Mouse (Mus musculus) CH12.LX (cell line): ENCODE results near the gene Fam205c. TPM values are rescaled to one million over a fixed set of nuclear protein-coding genes. Genes with fewer than 3 reads are reported as not detected.
A peak's percentile ranks its signal among the peaks of the same experiment; 100 is the strongest.

Experiments used
- DNase-seq: peaks from one replicate; pipeline ENCODE4 v3.0.0-alpha.2; 2013; ENCODE audit errors: extremely low read depth
- H3K27ac ChIP-seq: 2 replicates; pipeline ENCODE4 v1.5.1; 2012; ENCODE audit warnings: low read depth, mild to moderate bottlenecking, control low read depth, moderate library complexity; ENCODE audit not compliant: insufficient read depth
- H3K27me3 ChIP-seq: replicated peaks from 2 replicates; pipeline ENCODE3; 2012; ENCODE audit warnings: inconsistent platforms
- H3K36me3 ChIP-seq, 2 experiments: replicated peaks in 1 of 2; 2 replicates each; pipeline versions ENCODE3 to v1.6.1; 2012; ENCODE audit warnings: inconsistent platforms in 1 of 2, low read length in 1 of 2, mild to moderate bottlenecking in 1 of 2, mixed read lengths in 1 of 2, moderate library complexity in 1 of 2; ENCODE audit not compliant: control insufficient read depth in 1 of 2, insufficient read depth in 1 of 2
- H3K4me1 ChIP-seq, 2 experiments: 2 replicates each; pipeline ENCODE4 v1.6.1; 2012; ENCODE audit warnings: inconsistent platforms in 1 of 2, moderate library complexity in 1 of 2; ENCODE audit not compliant: insufficient read depth in 2 of 2, control insufficient read depth in 1 of 2
- H3K4me2 ChIP-seq: 2 replicates; pipeline ENCODE4 v1.6.1; 2012; ENCODE audit warnings: low read depth, mild to moderate bottlenecking, control low read depth; ENCODE audit not compliant: poor library complexity, insufficient read depth, severe bottlenecking
- H3K4me3 ChIP-seq, 3 experiments: fragments of 150-350 bp in 1 of 3; sonication (generic) in 1 of 3; replicated peaks in 1 of 3; 2 replicates each; pipeline versions ENCODE3 to v1.5.1; 2011 to 2012; ENCODE audit warnings: low read depth in 2 of 3, low read length in 2 of 3, mild to moderate bottlenecking in 2 of 3, moderate library complexity in 2 of 3, control low read depth in 1 of 3, improper control_type of control experiment in 1 of 3, inconsistent platforms in 1 of 3, mixed read lengths in 1 of 3; ENCODE audit not compliant: poor library complexity in 1 of 3
- H3K79me2 ChIP-seq: replicated peaks from 2 replicates; pipeline ENCODE4 v1.6.1; 2012; ENCODE audit warnings: mild to moderate bottlenecking, moderate library complexity; ENCODE audit not compliant: control insufficient read depth, poor library complexity, insufficient read depth, severe bottlenecking; ENCODE audit errors: extremely low read depth
- H3K9ac ChIP-seq: 2 replicates; pipeline ENCODE4 v1.6.1; 2012; ENCODE audit warnings: low read depth, mild to moderate bottlenecking, control low read depth, moderate library complexity; ENCODE audit not compliant: insufficient read depth
- H3K9me3 ChIP-seq: replicated peaks from 2 replicates; pipeline ENCODE3; 2012; ENCODE audit warnings: low read length, inconsistent platforms, mixed read lengths
- BHLHE40 ChIP-seq: IDR thresholded peaks from 2 replicates; pipeline ENCODE4 v1.6.1; 2011; ENCODE audit warnings: mild to moderate bottlenecking, low read depth, low read length, improper control_type of control experiment
- CHD1 ChIP-seq: IDR thresholded peaks from 2 replicates; pipeline ENCODE4 v1.6.1; 2012; ENCODE audit warnings: low read depth, low read length, improper control_type of control experiment, inconsistent platforms
- CHD2 ChIP-seq: IDR thresholded peaks from 2 replicates; pipeline ENCODE4 v1.6.1; 2011; ENCODE audit warnings: low read length, improper control_type of control experiment
- CTCF ChIP-seq, 2 experiments: IDR thresholded peaks in 1 of 2; conservative IDR thresholded peaks in 1 of 2; 2 replicates each; pipeline ENCODE4 v1.5.1; 2011 to 2012; ENCODE audit warnings: low read depth in 2 of 2, low read length in 2 of 2, improper control_type of control experiment in 1 of 2, inconsistent platforms in 1 of 2, mild to moderate bottlenecking in 1 of 2, moderate library complexity in 1 of 2
- ELF1 ChIP-seq: IDR thresholded peaks from 2 replicates; pipeline ENCODE4 v1.6.1; 2014; ENCODE audit warnings: low read depth, mild to moderate bottlenecking, inconsistent platforms, low read length, improper control_type of control experiment
- ETS1 ChIP-seq: conservative IDR thresholded peaks from 2 replicates; pipeline ENCODE4 v1.6.1; 2012; ENCODE audit warnings: low read depth, mild to moderate bottlenecking, inconsistent platforms, low read length, improper control_type of control experiment, moderate library complexity
- HCFC1 ChIP-seq: IDR thresholded peaks from 2 replicates; pipeline ENCODE4 v1.6.1; 2012; ENCODE audit warnings: low read depth, mild to moderate bottlenecking, inconsistent platforms, low read length, improper control_type of control experiment
- JUN ChIP-seq: IDR thresholded peaks from 2 replicates; pipeline ENCODE4 v1.6.1; 2011; ENCODE audit warnings: low read depth, mild to moderate bottlenecking, low read length, improper control_type of control experiment, moderate library complexity; ENCODE audit not compliant: insufficient read depth
- JUND ChIP-seq: conservative IDR thresholded peaks from 2 replicates; pipeline ENCODE4 v1.6.1; 2011; ENCODE audit warnings: low read depth, low read length, improper control_type of control experiment
- MAX ChIP-seq: IDR thresholded peaks from 2 replicates; pipeline ENCODE4 v1.6.1; 2011; ENCODE audit warnings: low read length, improper control_type of control experiment
- MEF2A ChIP-seq: IDR thresholded peaks from 2 replicates; pipeline ENCODE4 v1.6.1; 2014; ENCODE audit warnings: low read depth, mild to moderate bottlenecking, inconsistent platforms, low read length, improper control_type of control experiment, borderline replicate concordance
- MYC ChIP-seq: IDR thresholded peaks from 2 replicates; pipeline ENCODE4 v1.6.1; 2011; ENCODE audit warnings: low read depth, mild to moderate bottlenecking, improper control_type of control experiment, low read length
- PAX5 ChIP-seq: IDR thresholded peaks from 2 replicates; pipeline ENCODE4 v1.6.1; 2012; ENCODE audit warnings: low read length, inconsistent platforms, mixed read lengths
- POLR2A ChIP-seq: IDR thresholded peaks from 2 replicates; pipeline ENCODE4 v1.6.1; 2011; ENCODE audit warnings: low read depth, mild to moderate bottlenecking, improper control_type of control experiment, low read length
- POLR2AphosphoS2 ChIP-seq: IDR thresholded peaks from 2 replicates; pipeline ENCODE4 v1.6.1; 2011; ENCODE audit warnings: low read depth, low read length, improper control_type of control experiment
- RAD21 ChIP-seq: IDR thresholded peaks from 2 replicates; pipeline ENCODE4 v1.6.1; 2011; ENCODE audit warnings: low read depth, mild to moderate bottlenecking, low read length, improper control_type of control experiment, moderate library complexity
- RCOR1 ChIP-seq: conservative IDR thresholded peaks from 2 replicates; pipeline ENCODE4 v1.6.1; 2012; ENCODE audit warnings: low read depth, mild to moderate bottlenecking, inconsistent platforms, low read length, improper control_type of control experiment
- SMC3 ChIP-seq: IDR thresholded peaks from 2 replicates; pipeline ENCODE4 v1.6.1; 2011; ENCODE audit warnings: low read depth, low read length, improper control_type of control experiment
- TCF12 ChIP-seq: IDR thresholded peaks from 2 replicates; pipeline ENCODE4 v1.6.1; 2014; ENCODE audit warnings: low read depth, mild to moderate bottlenecking, inconsistent platforms, low read length, improper control_type of control experiment
- UBTF ChIP-seq: IDR thresholded peaks from 2 replicates; pipeline ENCODE4 v1.6.1; 2012; ENCODE audit warnings: low read depth, mild to moderate bottlenecking, inconsistent platforms, low read length, improper control_type of control experiment, moderate library complexity
- USF1 ChIP-seq: IDR thresholded peaks from 2 replicates; pipeline ENCODE4 v1.6.1; 2014; ENCODE audit warnings: low read depth, mild to moderate bottlenecking, inconsistent platforms, low read length, improper control_type of control experiment
- USF2 ChIP-seq: conservative IDR thresholded peaks from 2 replicates; pipeline ENCODE4 v1.6.1; 2011; ENCODE audit warnings: low read depth, low read length, improper control_type of control experiment
- ZC3H11A ChIP-seq: IDR thresholded peaks from 2 replicates; pipeline ENCODE4 v1.6.1; 2012; ENCODE audit warnings: low read depth, mild to moderate bottlenecking, inconsistent platforms, low read length, improper control_type of control experiment
- ZKSCAN1 ChIP-seq: IDR thresholded peaks from 2 replicates; pipeline ENCODE4 v1.6.1; 2012; ENCODE audit warnings: low read depth, inconsistent platforms, low read length, improper control_type of control experiment, borderline replicate concordance
- ZMIZ1 ChIP-seq: IDR thresholded peaks from 2 replicates; pipeline ENCODE4 v1.6.1; 2012; ENCODE audit warnings: low read depth, mild to moderate bottlenecking, inconsistent platforms, low read length, improper control_type of control experiment
- ZNF384 ChIP-seq: IDR thresholded peaks from 2 replicates; pipeline ENCODE4 v1.6.1; 2012; ENCODE audit warnings: low read depth, low read length, improper control_type of control experiment, inconsistent platforms
- dilution Hi-C: fragments of 300-500 bp; cut with MboI; formaldehyde crosslinking; loops from 2 replicates; pipeline ENCODE4 v1.14.3; 2020; ENCODE audit warnings: low sequenced_read_pairs; ENCODE audit not compliant: extremely low pct_unique_long_range_greater_than_20kb, extremely low pct_ligation_motif_present
- in situ Hi-C: fragments of 300-500 bp; cut with MboI; formaldehyde crosslinking; loops from 3 replicates; pipeline ENCODE4 v1.14.3; 2019; ENCODE audit warnings: low sequenced_read_pairs, low pct_ligation_motif_present, low pct_unique_long_range_greater_than_20kb, mixed read lengths
- polyA plus RNA-seq: library from polyadenylated mRNA; unstranded; fragments of >175 nt; gene quantifications from 2 replicates; pipeline ENCODE4 v1.2.1, GENCODE M21; 2012; ENCODE audit warnings: low read depth; ENCODE audit not compliant: insufficient read length
- total RNA-seq, 2 experiments: library from RNA; depleted of rRNA; stranded (reverse); fragments of 300-350 nt in 1 of 2; fragments of >200 nt in 1 of 2; gene quantifications; 2 replicates each; pipeline ENCODE4 v1.2.3; 2012 to 2014

Gene Fam205c
- total and polyA plus RNA-seq, 3 experiments, result not detected

- dilution Hi-C loops, result no loop called here
- Histone ChIP-seq H3K79me2 (no peaks in the 10 kb centered on the region), H3K27ac (no peak overlapping the region), H3K4me3 (no peak overlapping the region), H3K27me3 (peaks cover 63% of the 10 kb centered on the region), H3K9me3 (peaks cover 4% of the 10 kb centered on the region), H3K9ac (no peak overlapping the region), H3K4me1 (no peaks in the 10 kb centered on the region; a peak in 1 of 4 replicates), H3K4me2 (no peak overlapping the region), H3K36me3 (no peaks in the 10 kb centered on the region)
- in situ Hi-C loops, result no loop called here
- no peak for DNase-seq
- TF ChIP-seq POLR2A (no peak), USF2 (no peak), POLR2AphosphoS2 (no peak), ZNF384 (no peak), SMC3 (no peak), CTCF (conservative IDR thresholded peaks at IDR 0.05 in 1 of 2, IDR thresholded peaks at IDR 0.05 in 1 of 2; ENCODE audit: low read depth in 2 of 2, low read length in 2 of 2) (no peak), MYC (no peak)
Measured at GRCm38 (mm10) chr4:42902730-42903129, 28.7 kb upstream of the Fam205c start.

GRCm38 (mm10) chr4:42902174-42902573 lies 28.1 kb upstream of the Fam205c start:
- Histone ChIP-seq H3K9me3 (peaks cover 4% of the 10 kb centered on the region), H3K27me3 (peaks cover 65% of the 10 kb centered on the region), H3K4me3 (no peak overlapping the region), H3K9ac (no peak overlapping the region), H3K4me2 (no peak overlapping the region), H3K27ac (no peak overlapping the region), H3K36me3 (no peaks in the 10 kb centered on the region), H3K4me1 (no peaks in the 10 kb centered on the region; a peak in 1 of 4 replicates), H3K79me2 (no peaks in the 10 kb centered on the region)
- no peak for TF ChIP-seq CHD2
- TF ChIP-seq SMC3, result peak; percentile 23; the same call in 1 of the 2 replicates
- TF ChIP-seq BHLHE40, result peak; percentile 92
- TF ChIP-seq MYC, result 0 out of 2 replicates have a peak, but pooled peaks have one; percentile 33
- TF ChIP-seq USF1, result peak; percentile 36; the same call in 1 of the 2 replicates
- TF ChIP-seq MAX, result peak; percentile 46; the same call in 1 of the 2 replicates
- TF ChIP-seq PAX5, result no peak
- peak; percentile 1 for TF ChIP-seq RAD21
- peak; percentile 47 to 60 for TF ChIP-seq CTCF (conservative IDR thresholded peaks at IDR 0.05 in 1 of 2, IDR thresholded peaks at IDR 0.05 in 1 of 2; ENCODE audit: low read depth in 2 of 2, low read length in 2 of 2)
- in situ Hi-C loops, result no loop called here
- dilution Hi-C loops, result no loop called here
- DNase-seq, result peak; percentile 29

GRCm38 (mm10) chr4:42900878-42901277 lies 26.8 kb upstream of the Fam205c start:
- dilution Hi-C loops (no loop called here), in situ Hi-C loops (no loop called here)
- Histone ChIP-seq H3K27me3 (peaks cover 66% of the 10 kb centered on the region), H3K4me1 (no peaks in the 10 kb centered on the region; a peak in 1 of 4 replicates), H3K27ac (no peak overlapping the region), H3K9ac (no peak overlapping the region), H3K4me2 (no peak overlapping the region), H3K4me3 (no peak overlapping the region), H3K36me3 (no peaks in the 10 kb centered on the region), H3K9me3 (peaks cover 3% of the 10 kb centered on the region), H3K79me2 (no peaks in the 10 kb centered on the region)
- no peak for DNase-seq
- no peak for TF ChIP-seq MEF2A
- TF ChIP-seq ETS1, result no peak
- TF ChIP-seq USF1, result no peak
- TF ChIP-seq ELF1, result no peak
- TF ChIP-seq UBTF, result no peak
- no peak for TF ChIP-seq HCFC1
- no peak for TF ChIP-seq ZC3H11A
- TF ChIP-seq ZKSCAN1, result no peak
- TF ChIP-seq PAX5, result no peak
- TF ChIP-seq RAD21, result no peak
- TF ChIP-seq RCOR1, result no peak
- no peak for TF ChIP-seq JUN
- no peak for TF ChIP-seq JUND
- no peak for TF ChIP-seq TCF12
- no peak for TF ChIP-seq MAX
- TF ChIP-seq CHD1, result no peak
- TF ChIP-seq ZMIZ1, result no peak
